In genomic region chr14:55578668-55579269, GRCm38 (mm10) we compare ENCODE assay signal across 8 mouse cellular contexts. TPM values are rescaled to one million over a fixed set of nuclear protein-coding genes. Genes with fewer than 3 reads are reported as not detected.
A peak's percentile ranks its signal among the peaks of the same experiment; 100 is the strongest.
DNase-seq lines count a peak whose midpoint lies in the region; ATAC-seq and TF ChIP-seq lines count a peak whose summit lies in the region.

No protein-coding gene starts in this region.

- H3K4me3 ChIP-seq in ES-E14 (ENCODE audit: insufficient read depth in 1 of 2, low read depth in 1 of 2, low read length in 2 of 2, poor library complexity in 1 of 2, severe bottlenecking in 1 of 2): peak overlapping the region; percentile 65 to 81
- peak overlapping the region; percentile 70 for H3K4me3 ChIP-seq in embryonic facial prominence, embryonic 10.5 days
- peak overlapping the region; percentile 76 for H3K4me3 ChIP-seq in heart, embryonic 16.5 days (ENCODE audit: low read length)
- peak overlapping the region; percentile 86 for H3K4me3 ChIP-seq in kidney, postnatal 0 days (replicated peaks; ENCODE audit: low read depth, low read length)
- peak overlapping the region; percentile 83 for H3K4me3 ChIP-seq in spleen, adult 2 months (ENCODE audit: extremely low read depth, insufficient read depth, insufficient read length)

- WGBS in embryonic facial prominence, embryonic 10.5 days: 31% methylated on average over 6 of the region's 6 CpGs
- 19% methylated on average over 6 of the region's 6 CpGs for WGBS in heart, embryonic 16.5 days
- WGBS in kidney, postnatal 0 days: 23% methylated on average over 6 of the region's 6 CpGs
- 10% methylated on average over 6 of the region's 6 CpGs for WGBS in spleen, adult 2 months

- H3K27me3 ChIP-seq in embryonic facial prominence, embryonic 10.5 days (replicated peaks; ENCODE audit: low read depth, poor library complexity, severe bottlenecking): peaks cover 1% of the 10 kb centered on the region
- H3K27me3 ChIP-seq in heart, embryonic 16.5 days (ENCODE audit: control insufficient read depth, insufficient read depth, low read length): no peaks in the 10 kb centered on the region
- H3K27me3 ChIP-seq in kidney, postnatal 0 days (ENCODE audit: insufficient read depth, low read length): no peaks in the 10 kb centered on the region
- no peaks in the 10 kb centered on the region for H3K27me3 ChIP-seq in spleen, adult 2 months (ENCODE audit: control insufficient read depth, insufficient read depth, low read length)

- H3K27ac ChIP-seq in ES-E14 (ENCODE audit: insufficient read depth, low read depth, low read length, poor library complexity, severe bottlenecking): 0 out of 2 replicates have a peak overlapping the region, but pooled peaks have one; percentile 35
- peak overlapping the region; percentile 90 for H3K27ac ChIP-seq in embryonic facial prominence, embryonic 10.5 days (replicated peaks)
- peak overlapping the region; percentile 82 for H3K27ac ChIP-seq in heart, embryonic 16.5 days (ENCODE audit: low read length)
- peak overlapping the region; percentile 88 for H3K27ac ChIP-seq in kidney, postnatal 0 days
- H3K27ac ChIP-seq in spleen, adult 2 months (ENCODE audit: insufficient read depth, low read length): peak overlapping the region; percentile 91

- DNase-seq in A20 (ENCODE audit: low read depth, low spot score): peak; percentile 82
- no peak for DNase-seq in ES-E14 (ENCODE audit: low read depth, low spot score)
- no peak for DNase-seq in embryonic facial prominence, embryonic 10.5 days (ENCODE audit: low spot score)
- peak; percentile 46 for DNase-seq in kidney, postnatal 0 days (ENCODE audit: low spot score)
- peak; percentile 36 for DNase-seq in lung, postnatal 25 days (ENCODE audit: low spot score)
- peak in 1 of 2 experiments; percentile 56 for DNase-seq in spleen, adult 2 months (ENCODE audit: low read depth in 1 of 2, low spot score in 2 of 2)
- no peak for DNase-seq in left cerebral cortex, adult 9 months (ENCODE audit: low spot score in 2 of 2)

- peak; percentile 33 for ATAC-seq in heart, embryonic 16.5 days (replicated peaks; ENCODE audit: extremely low read depth, insufficient read depth, low FRiP score)
- ATAC-seq in kidney, postnatal 0 days (replicated peaks; ENCODE audit: low FRiP score, low read depth): peak; percentile 9

- H3K4me2 ChIP-seq in heart, embryonic 16.5 days (ENCODE audit: low read depth, low read length): peak overlapping the region; percentile 65
- H3K4me2 ChIP-seq in kidney, postnatal 0 days (ENCODE audit: low read length): peak overlapping the region; percentile 85

- no peak for TF ChIP-seq POLR2A in spleen, adult 2 months (IDR thresholded peaks at IDR 0.05; ENCODE audit: low read depth, low read length)

- peak overlapping the region; percentile 68 for H3K9ac ChIP-seq in ES-E14 (ENCODE audit: insufficient read depth, low read depth, low read length, poor library complexity, severe bottlenecking)
- peak overlapping the region; percentile 86 for H3K9ac ChIP-seq in heart, embryonic 16.5 days (ENCODE audit: low read length)
- H3K9ac ChIP-seq in kidney, postnatal 0 days (ENCODE audit: low read depth, low read length): peak overlapping the region; percentile 85

- no peaks in the 10 kb centered on the region for H3K9me3 ChIP-seq in ES-E14 (ENCODE audit: control insufficient read depth, insufficient read depth, low read depth, low read length)
- no peaks in the 10 kb centered on the region for H3K9me3 ChIP-seq in embryonic facial prominence, embryonic 10.5 days
- no peaks in the 10 kb centered on the region for H3K9me3 ChIP-seq in heart, embryonic 16.5 days (replicated peaks; ENCODE audit: control insufficient read depth, low read length)
- no peaks in the 10 kb centered on the region for H3K9me3 ChIP-seq in kidney, postnatal 0 days (replicated peaks; ENCODE audit: low read length)

- H3K4me1 ChIP-seq in ES-E14 (ENCODE audit: control insufficient read depth in 2 of 2, insufficient read depth in 2 of 2, low read length in 2 of 2, poor library complexity in 1 of 2): peaks cover 6 to 23% of the 10 kb centered on the region in 2 experiments; a peak in 3 of 4 replicates
- peaks cover 29% of the 10 kb centered on the region for H3K4me1 ChIP-seq in embryonic facial prominence, embryonic 10.5 days
- peaks cover 24% of the 10 kb centered on the region for H3K4me1 ChIP-seq in heart, embryonic 16.5 days (ENCODE audit: control insufficient read depth, insufficient read depth, low read length)
- peaks cover 11% of the 10 kb centered on the region for H3K4me1 ChIP-seq in kidney, postnatal 0 days (replicated peaks; ENCODE audit: insufficient read depth, low read length)
- H3K4me1 ChIP-seq in spleen, adult 2 months (ENCODE audit: control insufficient read depth, insufficient read depth, insufficient read length): peaks cover 3% of the 10 kb centered on the region; the same call in 1 of the 2 replicates

- in situ Hi-C loops in ES-E14 (cut with MboI; ENCODE audit: low sequenced_read_pairs in 2 of 2, unreplicated experiment in 2 of 2): no loop called here

- peaks cover 13% of the 10 kb centered on the region; the same call in 1 of the 2 replicates for H3K36me3 ChIP-seq in ES-E14 (ENCODE audit: control insufficient read depth, insufficient read depth, low read length, poor library complexity, severe bottlenecking)
- H3K36me3 ChIP-seq in embryonic facial prominence, embryonic 10.5 days (replicated peaks): peaks cover 24% of the 10 kb centered on the region
- peaks cover 14% of the 10 kb centered on the region for H3K36me3 ChIP-seq in heart, embryonic 16.5 days (ENCODE audit: control insufficient read depth, insufficient read depth)
- peaks cover 11% of the 10 kb centered on the region for H3K36me3 ChIP-seq in kidney, postnatal 0 days (ENCODE audit: insufficient read depth, low read length)
- H3K36me3 ChIP-seq in spleen, adult 2 months (ENCODE audit: control insufficient read depth, insufficient read depth, low read length): peaks cover 20% of the 10 kb centered on the region

- TF ChIP-seq CTCF in kidney, postnatal 0 days (IDR thresholded peaks at IDR 0.05; ENCODE audit: low read depth): no peak
- TF ChIP-seq CTCF in spleen, adult 2 months (IDR thresholded peaks at IDR 0.05; ENCODE audit: extremely low read depth, insufficient read depth, insufficient read length, insufficient replicate concordance): no peak

TF ChIP-seq in ES-E14, 5 proteins besides CTCF, POLR2A, EP300 and RAD21:
- TF ChIP-seq ZC3H11A (IDR thresholded peaks at IDR 0.05; ENCODE audit: borderline replicate concordance, low read depth, low read length) (no peak), CHD2 (IDR thresholded peaks at IDR 0.05; ENCODE audit: low read depth, low read length) (no peak), HCFC1 (IDR thresholded peaks at IDR 0.05; ENCODE audit: borderline replicate concordance, insufficient read depth, low read length) (no peak), ZNF384 (IDR thresholded peaks at IDR 0.05; ENCODE audit: low read depth, low read length) (no peak), MAFK (IDR thresholded peaks at IDR 0.05; ENCODE audit: insufficient read depth, low read depth, low read length) (no peak)

RNA-seq across cellular contexts. Expression of gene Psme1, which starts 0.8 kb away (rescaled TPM):
- total RNA-seq in ES-E14 (2012; rRNA removed): 32.8 and 59.5 TPM in 2 replicates
- polyA plus RNA-seq in embryonic facial prominence, embryonic 10.5 days (2016; fragmentation: Nextera tagmentation; extraction: Ambion mirVana): 105 and 108 TPM in 2 replicates
- 223 and 227 TPM in 2 replicates for polyA plus RNA-seq in heart, embryonic 16.5 days (2015; fragmentation: Nextera tagmentation; extraction: Ambion mirVana)
- polyA plus RNA-seq in kidney, postnatal 0 days (2015; fragmentation: Nextera tagmentation; extraction: Ambion mirVana): 179 and 181 TPM in 2 replicates
- 101 and 118 TPM in 2 replicates for polyA plus RNA-seq in spleen, adult 2 months (2012; rRNA removed)

RNA-seq across cellular contexts. Expression of gene Fitm1, which starts 3.4 kb away (rescaled TPM):
- total RNA-seq in ES-E14 (2012; rRNA removed): 0.71 and 1.6 TPM in 2 replicates
- polyA plus RNA-seq in embryonic facial prominence, embryonic 10.5 days (2016; fragmentation: Nextera tagmentation; extraction: Ambion mirVana): 0.62 and 1.1 TPM in 2 replicates
- 79.4 and 85.6 TPM in 2 replicates for polyA plus RNA-seq in heart, embryonic 16.5 days (2015; fragmentation: Nextera tagmentation; extraction: Ambion mirVana)
- polyA plus RNA-seq in kidney, postnatal 0 days (2015; fragmentation: Nextera tagmentation; extraction: Ambion mirVana): 13.0 and 13.3 TPM in 2 replicates
- 1.4 and 1.5 TPM in 2 replicates for polyA plus RNA-seq in spleen, adult 2 months (2012; rRNA removed)

RNA-seq across cellular contexts. Expression of gene Emc9, which starts 6.3 kb away (rescaled TPM):
- total RNA-seq in ES-E14 (2012; rRNA removed): 4.9 and 9.2 TPM in 2 replicates
- 6.0 and 6.6 TPM in 2 replicates for polyA plus RNA-seq in embryonic facial prominence, embryonic 10.5 days (2016; fragmentation: Nextera tagmentation; extraction: Ambion mirVana)
- polyA plus RNA-seq in heart, embryonic 16.5 days (2015; fragmentation: Nextera tagmentation; extraction: Ambion mirVana): 24.0 and 26.5 TPM in 2 replicates
- 14.3 and 16.6 TPM in 2 replicates for polyA plus RNA-seq in kidney, postnatal 0 days (2015; fragmentation: Nextera tagmentation; extraction: Ambion mirVana)
- 14.5 and 15.0 TPM in 2 replicates for polyA plus RNA-seq in spleen, adult 2 months (2012; rRNA removed)

RNA-seq across cellular contexts. Expression of gene Psme2, which starts 12.1 kb away (rescaled TPM):
- total RNA-seq in ES-E14 (2012; rRNA removed): 44.0 and 74.3 TPM in 2 replicates
- 173 and 186 TPM in 2 replicates for polyA plus RNA-seq in embryonic facial prominence, embryonic 10.5 days (2016; fragmentation: Nextera tagmentation; extraction: Ambion mirVana)
- 207 TPM in 2 replicates for polyA plus RNA-seq in heart, embryonic 16.5 days (2015; fragmentation: Nextera tagmentation; extraction: Ambion mirVana)
- 281 and 286 TPM in 2 replicates for polyA plus RNA-seq in kidney, postnatal 0 days (2015; fragmentation: Nextera tagmentation; extraction: Ambion mirVana)
- polyA plus RNA-seq in spleen, adult 2 months (2012; rRNA removed): 60.4 and 67.7 TPM in 2 replicates

RNA-seq across cellular contexts. Expression of gene Rnf31, which starts 12.7 kb away (rescaled TPM):
- 13.1 and 33.7 TPM in 2 replicates for total RNA-seq in ES-E14 (2012; rRNA removed)
- polyA plus RNA-seq in embryonic facial prominence, embryonic 10.5 days (2016; fragmentation: Nextera tagmentation; extraction: Ambion mirVana): 18.6 and 21.4 TPM in 2 replicates
- 15.7 and 18.6 TPM in 2 replicates for polyA plus RNA-seq in heart, embryonic 16.5 days (2015; fragmentation: Nextera tagmentation; extraction: Ambion mirVana)
- 17.9 TPM in 2 replicates for polyA plus RNA-seq in kidney, postnatal 0 days (2015; fragmentation: Nextera tagmentation; extraction: Ambion mirVana)
- 52.5 and 63.2 TPM in 2 replicates for polyA plus RNA-seq in spleen, adult 2 months (2012; rRNA removed)

Comparison
In these comparisons a context has a peak if more than half of its experiments do, and no peak if none do; other contexts are left out.
1. DNase-seq: peak in A20 (single experiment), kidney, postnatal 0 days (single experiment) and lung, postnatal 25 days (single experiment); none in ES-E14 (single experiment), embryonic facial prominence, embryonic 10.5 days (single experiment) and left cerebral cortex, adult 9 months (0 of 2).
2. H3K27ac ChIP-seq: peak in every context shown above with its lines; median percentile 91 in spleen, adult 2 months; 90 in embryonic facial prominence, embryonic 10.5 days; 88 in kidney, postnatal 0 days; 82 in heart, embryonic 16.5 days; 35 in ES-E14.
3. Peak in every context shown above with its lines, with median percentiles within 50 percentile points of each other: H3K4me3 ChIP-seq and H3K9ac ChIP-seq.